In the genomic region with DNA sequence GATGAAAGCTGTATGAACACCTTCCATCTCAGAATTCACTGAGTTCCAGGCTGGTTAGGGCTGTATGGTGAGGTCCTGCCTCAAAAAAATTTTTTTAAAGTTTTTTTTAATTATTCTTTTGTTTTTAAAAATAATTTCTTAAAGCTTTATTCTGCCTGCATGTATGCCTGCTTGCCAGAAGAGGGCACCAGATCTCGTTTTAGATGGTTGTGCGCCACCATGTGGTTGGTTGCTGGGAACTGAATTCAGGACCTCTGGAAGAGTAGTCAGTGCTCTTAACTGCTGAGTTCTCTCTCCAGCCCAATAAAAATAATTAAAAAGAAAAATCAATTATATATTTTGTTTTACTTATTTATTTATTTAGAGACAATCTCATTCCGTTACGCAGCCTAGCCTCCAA, we compare ENCODE assay signal across 10 mouse cellular contexts. TPM values are rescaled to one million over a fixed set of nuclear protein-coding genes. Genes with fewer than 3 reads are reported as not detected.
DNase-seq lines count a peak whose midpoint lies in the region; ATAC-seq lines count a peak whose summit lies in the region.
"Had no signal": no experiment of that assay in that cellular context is flagged by ENCODE, and none has a peak within 500 bp of the region (broad histone marks: within the 10 kb centered on the region; RNA-seq: fewer than 3 reads in every experiment).

No protein-coding gene starts in this region.

- no peaks in the 10 kb centered on the region for H3K4me1 ChIP-seq in midbrain, embryonic 14.5 days (ENCODE audit: control insufficient read depth, insufficient read depth, low read length)
- no peaks in the 10 kb centered on the region for H3K4me1 ChIP-seq in midbrain, embryonic 15.5 days
- H3K4me1 ChIP-seq: hindbrain, embryonic 15.5 days had no signal

- H3K4me2 ChIP-seq in midbrain, embryonic 14.5 days (ENCODE audit: low read length): no peak overlapping the region
- H3K4me2 ChIP-seq in midbrain, embryonic 15.5 days: no peak overlapping the region
- H3K4me2 ChIP-seq: hindbrain, embryonic 15.5 days had no signal

- no peaks in the 10 kb centered on the region for H3K27me3 ChIP-seq in midbrain, embryonic 14.5 days (ENCODE audit: control insufficient read depth, insufficient read depth, low read length)
- H3K27me3 ChIP-seq in midbrain, embryonic 15.5 days (replicated peaks): no peaks in the 10 kb centered on the region
- H3K27me3 ChIP-seq: hindbrain, embryonic 15.5 days had no signal

- H3K36me3 ChIP-seq in midbrain, embryonic 14.5 days (ENCODE audit: control insufficient read depth, insufficient read depth, low read length): no peaks in the 10 kb centered on the region
- no peaks in the 10 kb centered on the region for H3K36me3 ChIP-seq in midbrain, embryonic 15.5 days (replicated peaks)
- H3K36me3 ChIP-seq: hindbrain, embryonic 15.5 days had no signal

- H3K4me3 ChIP-seq in midbrain, embryonic 14.5 days (replicated peaks; ENCODE audit: low read depth, low read length): no peak overlapping the region
- no peak overlapping the region for H3K4me3 ChIP-seq in midbrain, embryonic 15.5 days
- H3K4me3 ChIP-seq: hindbrain, embryonic 15.5 days had no signal

- no peak overlapping the region for H3K27ac ChIP-seq in midbrain, embryonic 14.5 days (replicated peaks; ENCODE audit: low read depth, low read length)
- H3K27ac ChIP-seq in midbrain, embryonic 15.5 days: no peak overlapping the region
- H3K27ac ChIP-seq: hindbrain, embryonic 15.5 days had no signal

- ATAC-seq in midbrain, embryonic 14.5 days (ENCODE audit: low FRiP score, low TSS enrichment): no peak
- ATAC-seq in midbrain, embryonic 15.5 days (replicated peaks): no peak

- 13% methylated on average over 4 of the region's 4 CpGs for WGBS in midbrain, embryonic 14.5 days
- WGBS in midbrain, embryonic 15.5 days: 14% methylated on average over 4 of the region's 4 CpGs

- H3K9me3 ChIP-seq in midbrain, embryonic 14.5 days (ENCODE audit: control insufficient read depth, low read length): no peaks in the 10 kb centered on the region; the same call in 1 of the 2 replicates
- H3K9me3 ChIP-seq in midbrain, embryonic 15.5 days: no peaks in the 10 kb centered on the region
- H3K9me3 ChIP-seq: hindbrain, embryonic 15.5 days had no signal

- no peak overlapping the region for H3K9ac ChIP-seq in midbrain, embryonic 14.5 days (replicated peaks; ENCODE audit: low read length)
- H3K9ac ChIP-seq in midbrain, embryonic 15.5 days: no peak overlapping the region
- H3K9ac ChIP-seq: hindbrain, embryonic 15.5 days had no signal

- DNase-seq in cerebellum, adult 11 months: peak; percentile 37
- no peak for DNase-seq in cerebellum, adult 11-12 months
- DNase-seq in midbrain, embryonic 14.5 days: peak; percentile 85
- peak; percentile 63 for DNase-seq in c-Kit-positive CD71-positive TER-119-negative erythroid progenitor cells, embryonic 14.5 days (ENCODE audit: low read depth)
- DNase-seq in heart, postnatal 4 days: peak; percentile 76
- DNase-seq in lung, postnatal 10 days: peak; percentile 81
- DNase-seq in telencephalon, adult 2 months (ENCODE audit: low read depth, low spot score): peak; percentile 52

RNA-seq across cellular contexts. Expression of gene Slc46a1, which starts 11.8 kb away (rescaled TPM):
- 21.4 and 22.7 TPM in 2 replicates for polyA plus RNA-seq in midbrain, embryonic 14.5 days (2014; fragmentation: Nextera tagmentation; extraction: Ambion mirVana)
- 23.6 and 23.7 TPM in 2 replicates for polyA plus RNA-seq in midbrain, embryonic 15.5 days (2015; fragmentation: Nextera tagmentation; extraction: Ambion mirVana)
- 1 to 10 TPM; 2.3 to 3.5 TPM for total RNA-seq in heart, postnatal 4 days (2021)
- total RNA-seq: neutrophil, adult 5-6 weeks had no signal

RNA-seq across cellular contexts. Expression of gene Slc13a2, which starts 31.7 kb away (rescaled TPM):
- not detected in 2 replicates for polyA plus RNA-seq in midbrain, embryonic 14.5 days (2014; fragmentation: Nextera tagmentation; extraction: Ambion mirVana)
- polyA plus RNA-seq in midbrain, embryonic 15.5 days (2015; fragmentation: Nextera tagmentation; extraction: Ambion mirVana): not detected in 2 replicates
- not detected for total RNA-seq in heart, postnatal 4 days (2021)
- polyA plus RNA-seq: hindbrain, embryonic 15.5 days had no signal

RNA-seq across cellular contexts. Expression of gene Sarm1, which starts 43.9 kb away (rescaled TPM):
- 49.7 and 55.6 TPM in 2 replicates for polyA plus RNA-seq in midbrain, embryonic 14.5 days (2014; fragmentation: Nextera tagmentation; extraction: Ambion mirVana)
- polyA plus RNA-seq in midbrain, embryonic 15.5 days (2015; fragmentation: Nextera tagmentation; extraction: Ambion mirVana): 52.4 and 56.8 TPM in 2 replicates
- total RNA-seq in heart, postnatal 4 days (2021): under 1 TPM; 0.12 to 0.27 TPM

RNA-seq across cellular contexts. Expression of gene Vtn, which starts 45.2 kb away (rescaled TPM):
- polyA plus RNA-seq in midbrain, embryonic 14.5 days (2014; fragmentation: Nextera tagmentation; extraction: Ambion mirVana): 40.0 and 134 TPM in 2 replicates
- 137 and 184 TPM in 2 replicates for polyA plus RNA-seq in midbrain, embryonic 15.5 days (2015; fragmentation: Nextera tagmentation; extraction: Ambion mirVana)
- total RNA-seq in heart, postnatal 4 days (2021): 1 to 10 TPM; 4.8 to 8.6 TPM
- total RNA-seq: neutrophil, adult 5-6 weeks had no signal

RNA-seq across cellular contexts. Expression of gene Sebox, which starts 49.6 kb away (rescaled TPM):
- polyA plus RNA-seq in midbrain, embryonic 14.5 days (2014; fragmentation: Nextera tagmentation; extraction: Ambion mirVana): not detected in 2 replicates
- polyA plus RNA-seq in midbrain, embryonic 15.5 days (2015; fragmentation: Nextera tagmentation; extraction: Ambion mirVana): 0.13 and 0.17 TPM in 2 replicates
- total RNA-seq in heart, postnatal 4 days (2021): not detected
- total RNA-seq: neutrophil, adult 5-6 weeks had no signal
